Mouse (Mus musculus): ENCODE results near the gene Vps13d.
"Not testable (repeated sequence)": the region's sequence is repeated elsewhere in the genome, so short reads cannot be mapped to it uniquely, and the experiment has no call there.

The Vps13d gene

GRCm38 (mm10) chr4:145211076-145211475, 16.3 kb upstream of the Vps13d start:
- DNase-seq (ENCODE audit: low spot score in 2 of 2): peak; percentile 26 to 37

GRCm38 (mm10) chr4:145210564-145210963, 15.8 kb upstream of the Vps13d start:
- DNase-seq (ENCODE audit: low spot score in 2 of 2): peak in 1 of 2 experiments; percentile 17

GRCm38 (mm10) chr4:145209690-145210088, 14.9 kb upstream of the Vps13d start:
- DNase-seq (ENCODE audit: low spot score in 2 of 2): no peak

- DNase-seq (ENCODE audit: low spot score in 2 of 2): no peak
Observed at GRCm38 (mm10) chr4:145209076-145209689, 14.4 kb upstream of the Vps13d start.

GRCm38 (mm10) chr4:145207718-145208371, 13.0 kb upstream of the Vps13d start:
- DNase-seq (ENCODE audit: low spot score in 2 of 2): no peak

GRCm38 (mm10) chr4:145204779-145205178, 10.0 kb upstream of the Vps13d start:
- no peak for DNase-seq (ENCODE audit: low spot score in 2 of 2)

- DNase-seq (ENCODE audit: low spot score in 2 of 2): no peak
Observed at GRCm38 (mm10) chr4:145203305-145203704, 8.5 kb upstream of the Vps13d start.

- no peak for DNase-seq (ENCODE audit: low spot score in 2 of 2)
Observed at GRCm38 (mm10) chr4:145201424-145201823, 6.6 kb upstream of the Vps13d start.

GRCm38 (mm10) chr4:145199982-145200699, 5.3 kb upstream of the Vps13d start:
- peak in 1 of 2 experiments; percentile 11 for DNase-seq (ENCODE audit: low spot score in 2 of 2)

GRCm38 (mm10) chr4:145196586-145196985, 1.8 kb upstream of the Vps13d start:
- no peak for DNase-seq (ENCODE audit: low spot score in 2 of 2)

GRCm38 (mm10) chr4:145195172-145195571, 367 bp upstream of the Vps13d start:
- no peak for DNase-seq (ENCODE audit: low spot score in 2 of 2)

GRCm38 (mm10) chr4:145193991-145194511, 754 bp downstream of the Vps13d start:
- peak in 1 of 2 experiments; percentile 12 for DNase-seq (ENCODE audit: low spot score in 2 of 2)

- DNase-seq (ENCODE audit: low spot score in 2 of 2): no peak
Observed at GRCm38 (mm10) chr4:145193406-145193805, 1.4 kb downstream of the Vps13d start.

- DNase-seq (ENCODE audit: low spot score in 2 of 2): no peak
Observed at GRCm38 (mm10) chr4:145192686-145193085, 2.1 kb downstream of the Vps13d start.

- DNase-seq (ENCODE audit: low spot score in 2 of 2): no peak
Observed at GRCm38 (mm10) chr4:145188561-145188960, 6.2 kb downstream of the Vps13d start.

- no peak for DNase-seq (ENCODE audit: low spot score in 2 of 2)
Observed at GRCm38 (mm10) chr4:145187619-145188018, 7.2 kb downstream of the Vps13d start.

GRCm38 (mm10) chr4:145178918-145179549, 15.8 kb downstream of the Vps13d start:
- no peak for DNase-seq (ENCODE audit: low spot score in 2 of 2)

- DNase-seq (ENCODE audit: low spot score in 2 of 2): not testable (repeated sequence)
Observed at GRCm38 (mm10) chr4:145165542-145165941, 29.3 kb downstream of the Vps13d start.

- DNase-seq (ENCODE audit: low spot score in 2 of 2): no peak
Observed at GRCm38 (mm10) chr4:145164111-145164510, 30.7 kb downstream of the Vps13d start.

- peak; percentile 10 to 33 for DNase-seq (ENCODE audit: low spot score in 2 of 2)
Observed at GRCm38 (mm10) chr4:145161243-145161642, 33.6 kb downstream of the Vps13d start.

GRCm38 (mm10) chr4:145155956-145156355, 38.8 kb downstream of the Vps13d start:
- DNase-seq (ENCODE audit: low spot score in 2 of 2): peak; percentile 36 to 67

GRCm38 (mm10) chr4:145151103-145151486, 43.7 kb downstream of the Vps13d start:
- DNase-seq (ENCODE audit: low spot score in 2 of 2): no peak
